ENCODE assay signal across 8 mouse cellular contexts in genomic region chr11:54812812-54813516, GRCm38 (mm10). TPM values are rescaled to one million over a fixed set of nuclear protein-coding genes. Genes with fewer than 3 reads are reported as not detected.
DNase-seq lines count a peak whose midpoint lies in the region; ATAC-seq lines count a peak whose summit lies in the region.

No protein-coding gene starts in this region.

- intact Hi-C loops in left cerebral cortex, postnatal 10 days (cut with DNase I), result no loop called here

- H3K27me3 ChIP-seq in heart, embryonic 12.5 days (replicated peaks), result peaks cover 3% of the 10 kb centered on the region; the same call in 1 of the 2 replicates
- no peaks in the 10 kb centered on the region for H3K27me3 ChIP-seq in neural tube, embryonic 14.5 days (ENCODE audit: control insufficient read depth, insufficient read depth, low read length)

- 64% methylated on average over 8 of the region's 8 CpGs for WGBS in heart, embryonic 12.5 days
- 20% methylated on average over 8 of the region's 8 CpGs for WGBS in neural tube, embryonic 14.5 days

- H3K4me3 ChIP-seq in heart, embryonic 12.5 days, result no peak overlapping the region
- H3K4me3 ChIP-seq in neural tube, embryonic 14.5 days (ENCODE audit: low read depth, low read length), result no peak overlapping the region

- no peak for ATAC-seq in heart, embryonic 12.5 days (ENCODE audit: insufficient number of reproducible peaks, low FRiP score)
- peak; percentile 73; the same call in 1 of the 2 replicates for ATAC-seq in neural tube, embryonic 14.5 days (ENCODE audit: low read depth)
- ATAC-seq in activated CD4-positive, CD25-positive, alpha-beta regulatory T cell, adult 4 months, result no peak

- no peaks in the 10 kb centered on the region for H3K36me3 ChIP-seq in heart, embryonic 12.5 days
- no peaks in the 10 kb centered on the region for H3K36me3 ChIP-seq in neural tube, embryonic 14.5 days (ENCODE audit: control insufficient read depth, insufficient read depth, low read length)

- DNase-seq in heart, adult 11 months, result peak; percentile 95
- DNase-seq in frontal cortex, adult 2 months (ENCODE audit: extremely low spot score in 1 of 2, low spot score in 1 of 2), result peak; percentile 47 to 66
- DNase-seq in left cerebral cortex, postnatal 10 days (ENCODE audit: extremely low spot score in 1 of 2, low spot score in 2 of 2), result peak; percentile 29 to 48
- no peak for DNase-seq in cerebellum, adult 8-10 months
- no peak for DNase-seq in adrenal gland, adult 18-20 months (ENCODE audit: low spot score in 2 of 2)

- H3K9ac ChIP-seq in heart, embryonic 12.5 days, result no peak overlapping the region
- H3K9ac ChIP-seq in neural tube, embryonic 14.5 days (replicated peaks; ENCODE audit: low read depth, low read length), result no peak overlapping the region

- no peaks in the 10 kb centered on the region for H3K9me3 ChIP-seq in heart, embryonic 12.5 days (replicated peaks)
- H3K9me3 ChIP-seq in neural tube, embryonic 14.5 days (ENCODE audit: control insufficient read depth, low read length), result no peaks in the 10 kb centered on the region

- no peak overlapping the region for H3K4me2 ChIP-seq in heart, embryonic 12.5 days
- no peak overlapping the region for H3K4me2 ChIP-seq in neural tube, embryonic 14.5 days (ENCODE audit: low read depth, low read length)

- 0 out of 2 replicates have a peak, but pooled peaks cover 3% of the 10 kb centered on the region for H3K4me1 ChIP-seq in heart, embryonic 12.5 days (replicated peaks)
- H3K4me1 ChIP-seq in neural tube, embryonic 14.5 days (ENCODE audit: control insufficient read depth, insufficient read depth, low read length), result no peaks in the 10 kb centered on the region

- H3K27ac ChIP-seq in heart, embryonic 12.5 days (ENCODE audit: poor library complexity, severe bottlenecking), result no peak overlapping the region
- peak overlapping the region; percentile 4; the same call in 1 of the 2 replicates for H3K27ac ChIP-seq in neural tube, embryonic 14.5 days (ENCODE audit: low read depth, low read length)

RNA-seq across cellular contexts. Expression of gene Cdc42se2, which starts 25.5 kb away (rescaled TPM):
- polyA plus RNA-seq in heart, embryonic 12.5 days (2016; fragmentation: Nextera tagmentation; extraction: Ambion mirVana), result 68.7 and 68.9 TPM in 2 replicates
- 160 and 168 TPM in 2 replicates for polyA plus RNA-seq in frontal cortex, adult 2 months (2012; rRNA removed)
- 100 to 1,000 TPM; 180 to 182 TPM for total RNA-seq in left cerebral cortex, postnatal 10 days (2021)
- polyA plus RNA-seq in neural tube, embryonic 14.5 days (2014; fragmentation: Nextera tagmentation; extraction: Ambion mirVana), result 152 and 153 TPM in 2 replicates
- 10 to 100 TPM; 18.5 to 21.1 TPM for total RNA-seq in adrenal gland, adult 18-20 months (2021)
- 100 to 1,000 TPM; 286 to 321 TPM for polyA plus RNA-seq in activated CD4-positive, CD25-positive, alpha-beta regulatory T cell, adult 4 months (2017; shearing (Covaris generic))

RNA-seq across cellular contexts. Expression of gene Lyrm7, which starts 47.8 kb away (rescaled TPM):
- 14.5 and 20.1 TPM in 2 replicates for polyA plus RNA-seq in heart, embryonic 12.5 days (2016; fragmentation: Nextera tagmentation; extraction: Ambion mirVana)
- 17.0 and 18.7 TPM in 2 replicates for polyA plus RNA-seq in frontal cortex, adult 2 months (2012; rRNA removed)
- total RNA-seq in left cerebral cortex, postnatal 10 days (2021), result 10 to 100 TPM; 22.1 to 25.0 TPM
- 12.1 and 16.5 TPM in 2 replicates for polyA plus RNA-seq in neural tube, embryonic 14.5 days (2014; fragmentation: Nextera tagmentation; extraction: Ambion mirVana)
- total RNA-seq in adrenal gland, adult 18-20 months (2021), result 10 to 100 TPM in 1 of 2 experiments, 1 to 10 TPM in 1; 8.4 to 22.2 TPM
- polyA plus RNA-seq in activated CD4-positive, CD25-positive, alpha-beta regulatory T cell, adult 4 months (2017; shearing (Covaris generic)), result 1 to 10 TPM; 2.4 to 3.7 TPM

RNA-seq across cellular contexts. Expression of gene Hint1, which starts 53.2 kb away (rescaled TPM):
- polyA plus RNA-seq in heart, embryonic 12.5 days (2016; fragmentation: Nextera tagmentation; extraction: Ambion mirVana), result 743 and 765 TPM in 2 replicates
- 469 and 505 TPM in 2 replicates for polyA plus RNA-seq in frontal cortex, adult 2 months (2012; rRNA removed)
- 100 to 1,000 TPM; 326 to 345 TPM for total RNA-seq in left cerebral cortex, postnatal 10 days (2021)
- 831 and 868 TPM in 2 replicates for polyA plus RNA-seq in neural tube, embryonic 14.5 days (2014; fragmentation: Nextera tagmentation; extraction: Ambion mirVana)
- total RNA-seq in adrenal gland, adult 18-20 months (2021), result 100 to 1,000 TPM; 347 to 382 TPM
- polyA plus RNA-seq in activated CD4-positive, CD25-positive, alpha-beta regulatory T cell, adult 4 months (2017; shearing (Covaris generic)), result 100 to 1,000 TPM; 601 to 656 TPM

Comparison
In these comparisons a context has a peak if more than half of its experiments do, and no peak if none do; other contexts are left out.
1. DNase-seq: peak in heart, adult 11 months (single experiment), frontal cortex, adult 2 months (2 of 2) and left cerebral cortex, postnatal 10 days (2 of 2); none in cerebellum, adult 8-10 months (single experiment) and adrenal gland, adult 18-20 months (0 of 2).